Mouse (Mus musculus): ENCODE measurements around the gene Adamts12.

Adamts12 gene

DNA sequence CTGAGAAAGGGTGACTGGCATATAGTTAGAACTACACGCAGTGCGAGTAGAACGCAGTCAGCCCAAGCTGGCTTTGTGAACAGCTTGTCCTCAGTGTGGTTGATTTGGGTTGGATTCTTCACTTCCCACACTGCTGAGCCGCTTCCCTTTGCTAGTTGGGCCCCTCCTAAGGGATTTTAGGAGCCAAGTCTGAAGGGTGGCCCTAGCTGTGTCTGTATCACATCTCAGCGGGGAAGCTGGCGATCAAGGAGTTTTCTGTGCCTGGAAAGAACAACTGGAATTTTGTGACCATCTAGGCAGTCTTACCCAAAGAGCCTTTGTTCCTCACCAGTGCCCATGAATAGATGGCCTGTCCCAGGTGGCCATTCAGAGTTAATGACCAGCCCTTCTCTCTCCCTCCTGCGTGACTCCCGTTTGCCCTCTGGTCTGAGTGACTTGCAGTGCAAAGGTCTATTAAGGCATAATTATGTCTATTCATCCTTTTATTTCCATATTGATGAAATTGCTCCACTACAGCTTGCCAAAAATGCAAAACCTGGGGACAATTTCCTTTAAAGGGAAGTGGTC lies 50.1 kb downstream of the Adamts12 start:
- H3K27me3 ChIP-seq (ENCODE audit: insufficient read depth, low read length) = no peaks in the 10 kb centered on the region
- H3K4me3 ChIP-seq (replicated peaks; ENCODE audit: low read length) = no peak overlapping the region
- H3K36me3 ChIP-seq (ENCODE audit: insufficient read depth, low read length) = no peaks in the 10 kb centered on the region
- TF ChIP-seq NANOG (IDR thresholded peaks at IDR 0.05; ENCODE audit: borderline replicate concordance, low read length) (no peak), POU5F1 (IDR thresholded peaks at IDR 0.05; ENCODE audit: borderline replicate concordance, low read length) (no peak), CTCF (conservative IDR thresholded peaks at IDR 0.05; ENCODE audit: low read length) (no peak)
- H3K9me3 ChIP-seq (ENCODE audit: low read length) = no peaks in the 10 kb centered on the region
- H3K4me1 ChIP-seq (replicated peaks; ENCODE audit: low read depth, low read length) = no peaks in the 10 kb centered on the region

- TF ChIP-seq CTCF (conservative IDR thresholded peaks at IDR 0.05; ENCODE audit: low read length) (no peak), POU5F1 (IDR thresholded peaks at IDR 0.05; ENCODE audit: borderline replicate concordance, low read length) (no peak), NANOG (IDR thresholded peaks at IDR 0.05; ENCODE audit: borderline replicate concordance, low read length) (no peak)
- Histone ChIP-seq H3K9me3 (ENCODE audit: low read length) (no peaks in the 10 kb centered on the region), H3K36me3 (ENCODE audit: insufficient read depth, low read length) (no peaks in the 10 kb centered on the region), H3K27me3 (ENCODE audit: insufficient read depth, low read length) (no peaks in the 10 kb centered on the region), H3K4me3 (replicated peaks; ENCODE audit: low read length) (no peak overlapping the region), H3K4me1 (replicated peaks; ENCODE audit: low read depth, low read length) (no peaks in the 10 kb centered on the region)
These were observed 51.7 kb downstream of the Adamts12 start for GRCm38 (mm10) chr15:11116303-11116702.

DNA sequence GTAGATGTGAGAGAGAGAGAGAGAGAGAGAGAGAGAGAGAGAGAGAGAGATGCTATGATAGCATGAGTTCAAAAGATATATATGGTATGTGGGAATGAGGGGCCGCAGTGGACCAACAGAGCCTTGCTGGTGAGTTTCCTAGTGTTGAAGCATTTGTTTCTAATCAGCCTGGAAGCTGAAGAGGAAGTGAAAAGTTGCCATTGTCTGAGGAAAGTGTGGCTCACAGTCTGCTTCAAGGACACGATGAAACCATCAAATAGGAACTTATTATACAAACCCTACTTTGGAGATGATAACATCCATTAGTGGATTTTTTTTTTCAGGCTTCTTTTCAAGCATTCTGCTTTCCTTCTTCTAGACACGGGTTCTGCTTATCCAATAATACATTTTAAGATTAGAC lies 52.3 kb downstream of the Adamts12 start:
- Histone ChIP-seq H3K27me3 (ENCODE audit: insufficient read depth, low read length) (no peaks in the 10 kb centered on the region), H3K4me3 (replicated peaks; ENCODE audit: low read length) (no peak overlapping the region), H3K4me1 (replicated peaks; ENCODE audit: low read depth, low read length) (no peaks in the 10 kb centered on the region), H3K9me3 (ENCODE audit: low read length) (no peaks in the 10 kb centered on the region), H3K36me3 (ENCODE audit: insufficient read depth, low read length) (no peaks in the 10 kb centered on the region)
- TF ChIP-seq NANOG (IDR thresholded peaks at IDR 0.05; ENCODE audit: borderline replicate concordance, low read length) = no peak
- no peak for TF ChIP-seq POU5F1 (IDR thresholded peaks at IDR 0.05; ENCODE audit: borderline replicate concordance, low read length)
- no peak for TF ChIP-seq CTCF (conservative IDR thresholded peaks at IDR 0.05; ENCODE audit: low read length)

DNA sequence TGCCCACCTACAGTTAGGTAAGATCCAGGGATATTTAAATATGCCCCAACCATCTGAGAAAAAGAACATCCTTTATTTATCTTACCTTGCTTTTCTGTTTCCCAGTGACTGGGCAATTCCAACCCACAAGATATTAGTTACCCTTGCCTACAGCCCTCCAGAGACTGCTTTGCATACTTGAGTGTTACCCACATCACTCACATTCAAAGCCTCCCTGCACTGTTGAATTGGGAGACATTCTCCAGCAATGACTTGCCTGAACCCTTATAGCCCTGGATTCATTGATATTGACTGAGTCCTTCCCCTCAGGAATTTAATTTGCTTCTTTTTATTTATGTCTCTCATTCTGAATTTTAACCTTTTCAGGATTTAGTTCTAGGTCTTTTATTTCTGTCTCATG lies 53.8 kb downstream of the Adamts12 start:
- no peak overlapping the region for H3K4me3 ChIP-seq (replicated peaks; ENCODE audit: low read length)
- H3K27me3 ChIP-seq (ENCODE audit: insufficient read depth, low read length) = no peaks in the 10 kb centered on the region
- no peaks in the 10 kb centered on the region for H3K36me3 ChIP-seq (ENCODE audit: insufficient read depth, low read length)
- no peaks in the 10 kb centered on the region for H3K4me1 ChIP-seq (replicated peaks; ENCODE audit: low read depth, low read length)
- TF ChIP-seq CTCF (conservative IDR thresholded peaks at IDR 0.05; ENCODE audit: low read length) (no peak), POU5F1 (IDR thresholded peaks at IDR 0.05; ENCODE audit: borderline replicate concordance, low read length) (no peak), NANOG (IDR thresholded peaks at IDR 0.05; ENCODE audit: borderline replicate concordance, low read length) (no peak)
- H3K9me3 ChIP-seq (ENCODE audit: low read length) = no peaks in the 10 kb centered on the region

GRCm38 (mm10) chr15:11121721-11122120 lies 57.1 kb downstream of the Adamts12 start:
- Histone ChIP-seq H3K9me3 (ENCODE audit: low read length) (no peaks in the 10 kb centered on the region), H3K4me1 (replicated peaks; ENCODE audit: low read depth, low read length) (no peaks in the 10 kb centered on the region), H3K27me3 (ENCODE audit: insufficient read depth, low read length) (no peaks in the 10 kb centered on the region), H3K36me3 (ENCODE audit: insufficient read depth, low read length) (no peaks in the 10 kb centered on the region), H3K4me3 (replicated peaks; ENCODE audit: low read length) (no peak overlapping the region)
- TF ChIP-seq POU5F1 (IDR thresholded peaks at IDR 0.05; ENCODE audit: borderline replicate concordance, low read length) (no peak), CTCF (conservative IDR thresholded peaks at IDR 0.05; ENCODE audit: low read length) (no peak), NANOG (IDR thresholded peaks at IDR 0.05; ENCODE audit: borderline replicate concordance, low read length) (no peak)

GRCm38 (mm10) chr15:11125361-11125760 lies 60.8 kb downstream of the Adamts12 start:
- no peaks in the 10 kb centered on the region for H3K9me3 ChIP-seq (ENCODE audit: low read length)
- H3K36me3 ChIP-seq (ENCODE audit: insufficient read depth, low read length) = no peaks in the 10 kb centered on the region
- no peaks in the 10 kb centered on the region for H3K27me3 ChIP-seq (ENCODE audit: insufficient read depth, low read length)
- TF ChIP-seq NANOG (IDR thresholded peaks at IDR 0.05; ENCODE audit: borderline replicate concordance, low read length) = no peak
- TF ChIP-seq CTCF (conservative IDR thresholded peaks at IDR 0.05; ENCODE audit: low read length) = no peak
- no peaks in the 10 kb centered on the region for H3K4me1 ChIP-seq (replicated peaks; ENCODE audit: low read depth, low read length)
- no peak overlapping the region for H3K4me3 ChIP-seq (replicated peaks; ENCODE audit: low read length)

- Histone ChIP-seq H3K9me3 (ENCODE audit: low read length) (no peaks in the 10 kb centered on the region), H3K36me3 (ENCODE audit: insufficient read depth, low read length) (no peaks in the 10 kb centered on the region), H3K4me3 (replicated peaks; ENCODE audit: low read length) (no peak overlapping the region), H3K4me1 (replicated peaks; ENCODE audit: low read depth, low read length) (no peaks in the 10 kb centered on the region), H3K27me3 (ENCODE audit: insufficient read depth, low read length) (no peaks in the 10 kb centered on the region)
- TF ChIP-seq POU5F1 (IDR thresholded peaks at IDR 0.05; ENCODE audit: borderline replicate concordance, low read length) = no peak
- no peak for TF ChIP-seq CTCF (conservative IDR thresholded peaks at IDR 0.05; ENCODE audit: low read length)
- TF ChIP-seq NANOG (IDR thresholded peaks at IDR 0.05; ENCODE audit: borderline replicate concordance, low read length) = no peak
These were observed 63.9 kb downstream of the Adamts12 start for GRCm38 (mm10) chr15:11128457-11128856.

DNA sequence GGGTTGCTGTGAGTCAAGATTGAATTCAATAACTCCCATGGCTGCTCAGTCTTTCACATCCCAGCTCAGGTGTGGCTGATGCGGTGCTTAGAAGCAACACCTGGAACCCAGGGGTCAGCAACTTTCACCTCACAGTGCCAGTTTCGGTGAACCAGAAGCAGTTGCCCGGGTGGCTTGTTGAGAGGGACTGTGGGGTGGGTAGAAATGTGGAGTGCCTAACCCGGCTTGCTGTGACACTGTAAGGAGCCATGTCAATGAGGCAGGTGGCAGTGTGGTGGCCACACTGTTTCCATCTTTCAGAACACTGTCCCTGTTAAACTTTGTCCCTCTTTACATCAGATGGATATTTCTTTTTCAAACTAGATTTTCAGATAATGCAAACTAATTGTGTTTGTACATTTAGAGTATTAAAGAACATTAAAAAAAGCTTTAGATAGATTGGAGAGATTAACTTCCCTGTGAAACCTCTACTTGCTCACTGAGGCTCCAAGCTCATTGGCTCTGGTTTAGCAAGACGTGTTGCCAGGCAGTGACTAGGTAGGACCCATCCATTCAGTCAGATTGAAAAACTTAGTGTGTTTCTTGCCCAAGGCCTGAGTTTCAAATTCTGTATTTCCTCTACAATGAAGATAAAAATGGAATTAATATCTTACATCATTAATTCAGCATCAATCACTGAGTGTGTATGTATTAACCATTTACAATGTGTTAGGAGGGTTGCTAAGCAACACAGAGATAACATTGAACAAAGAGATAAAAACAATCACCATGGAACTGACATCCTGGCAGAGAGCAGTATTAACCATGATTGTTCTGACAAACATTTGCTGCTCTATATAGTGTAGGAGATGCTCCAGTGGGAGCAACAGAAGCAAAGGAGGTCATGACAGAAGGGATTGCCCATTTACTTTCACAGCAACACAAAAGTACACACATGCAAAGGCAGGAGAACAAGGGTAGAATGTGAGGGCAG lies 68.3 kb downstream of the Adamts12 start:
- no peaks in the 10 kb centered on the region for H3K4me1 ChIP-seq (replicated peaks; ENCODE audit: low read depth, low read length)
- H3K36me3 ChIP-seq (ENCODE audit: insufficient read depth, low read length) = no peaks in the 10 kb centered on the region
- no peak overlapping the region for H3K4me3 ChIP-seq (replicated peaks; ENCODE audit: low read length)
- H3K9me3 ChIP-seq (ENCODE audit: low read length) = peaks cover 10% of the 10 kb centered on the region
- no peaks in the 10 kb centered on the region for H3K27me3 ChIP-seq (ENCODE audit: insufficient read depth, low read length)
- TF ChIP-seq POU5F1 (IDR thresholded peaks at IDR 0.05; ENCODE audit: borderline replicate concordance, low read length) = no peak
- no peak for TF ChIP-seq CTCF (conservative IDR thresholded peaks at IDR 0.05; ENCODE audit: low read length)
- TF ChIP-seq NANOG (IDR thresholded peaks at IDR 0.05; ENCODE audit: borderline replicate concordance, low read length) = no peak

Data from E14TG2a.4 (cell line).